Mouse (Mus musculus) lung, adult 2 months (tissue): ENCODE results near the gene Tenm4. TPM values are rescaled to one million over a fixed set of nuclear protein-coding genes. Genes with fewer than 3 reads are reported as not detected.

Experiments used
- DNase-seq: peaks from one replicate; pipeline ENCODE4 v3.0.0; 2022
- H3K4me1 ChIP-seq: fragments of 200-500 bp; 2 replicates; pipeline ENCODE4 v1.6.1; 2011; ENCODE audit warnings: low read length; ENCODE audit not compliant: control insufficient read depth, insufficient read depth
- H3K4me3 ChIP-seq: fragments of 200-500 bp; replicated peaks from 2 replicates; pipeline ENCODE3; 2011; ENCODE audit warnings: low read depth, mild to moderate bottlenecking, control low read depth, low read length; ENCODE audit errors: extremely low read depth
- CTCF ChIP-seq: fragments of 200-500 bp; IDR thresholded peaks from 2 replicates; pipeline ENCODE4 v1.5.1; 2011; ENCODE audit warnings: mild to moderate bottlenecking, low read length, control low read depth; ENCODE audit not compliant: insufficient read depth
- POLR2A ChIP-seq: fragments of 200-500 bp; IDR thresholded peaks from 2 replicates; pipeline ENCODE4 v1.6.1; 2011; ENCODE audit warnings: low read depth, mild to moderate bottlenecking, control low read depth, low read length, borderline replicate concordance; ENCODE audit errors: extremely low read depth
- WGBS: fragments of 180-500 bp; shearing (Covaris S2); methylation state at CpG from one replicate; pipeline ENCODE4 v1.1.7; 2018; 5-methylcytosine and 5-hydroxymethylcytosine counted together
- polyA plus RNA-seq: library from polyadenylated mRNA; depleted of rRNA; stranded (reverse); fragments of >200 nt; gene quantifications from 2 replicates; pipeline ENCODE4 v1.2.3, GENCODE M21; 2012

The Tenm4 gene
- polyA plus RNA-seq, 1 experiment: 0.98 TPM

GRCm38 (mm10) chr7:96374004-96374663 is 203.1 kb downstream of the Tenm4 start:
- DNase-seq: no peak
- TF ChIP-seq CTCF: no peak
- no peak for TF ChIP-seq POLR2A
- Histone ChIP-seq H3K4me3 (no peak overlapping the region), H3K4me1 (no peaks in the 10 kb centered on the region)
- WGBS: 56% methylated on average over 6 of the region's 6 CpGs

DNA sequence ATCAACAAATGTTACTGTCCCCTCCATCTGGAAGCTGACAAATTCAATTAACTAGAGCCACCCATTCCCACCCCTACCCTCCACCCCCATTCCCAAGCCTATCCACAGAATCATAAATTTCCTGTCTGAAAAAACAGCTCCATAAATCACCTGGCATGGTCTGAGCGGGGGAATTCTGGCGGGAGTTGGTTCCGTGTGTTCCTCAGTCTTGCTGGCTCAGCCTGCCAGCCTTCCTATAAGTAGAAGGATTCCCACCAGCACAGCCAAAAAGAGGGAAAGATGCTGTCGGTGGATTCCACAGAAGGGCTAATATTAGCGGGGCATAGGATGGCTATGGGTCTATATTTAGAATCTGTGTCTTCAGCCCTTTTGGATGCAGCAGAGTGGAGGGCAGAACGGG is 204.5 kb downstream of the Tenm4 start:
- TF ChIP-seq POLR2A: no peak
- WGBS: 67% methylated on average over 6 of the region's 6 CpGs
- H3K4me3 ChIP-seq: no peak overlapping the region
- no peak for DNase-seq
- no peaks in the 10 kb centered on the region for H3K4me1 ChIP-seq

- Histone ChIP-seq H3K4me3 (no peak overlapping the region), H3K4me1 (no peaks in the 10 kb centered on the region)
- no peak for TF ChIP-seq POLR2A
- TF ChIP-seq CTCF: no peak
- DNase-seq: no peak
- WGBS: 53% methylated on average over 6 of the region's 6 CpGs
These were observed 212.9 kb downstream of the Tenm4 start for GRCm38 (mm10) chr7:96383686-96384528.

DNA sequence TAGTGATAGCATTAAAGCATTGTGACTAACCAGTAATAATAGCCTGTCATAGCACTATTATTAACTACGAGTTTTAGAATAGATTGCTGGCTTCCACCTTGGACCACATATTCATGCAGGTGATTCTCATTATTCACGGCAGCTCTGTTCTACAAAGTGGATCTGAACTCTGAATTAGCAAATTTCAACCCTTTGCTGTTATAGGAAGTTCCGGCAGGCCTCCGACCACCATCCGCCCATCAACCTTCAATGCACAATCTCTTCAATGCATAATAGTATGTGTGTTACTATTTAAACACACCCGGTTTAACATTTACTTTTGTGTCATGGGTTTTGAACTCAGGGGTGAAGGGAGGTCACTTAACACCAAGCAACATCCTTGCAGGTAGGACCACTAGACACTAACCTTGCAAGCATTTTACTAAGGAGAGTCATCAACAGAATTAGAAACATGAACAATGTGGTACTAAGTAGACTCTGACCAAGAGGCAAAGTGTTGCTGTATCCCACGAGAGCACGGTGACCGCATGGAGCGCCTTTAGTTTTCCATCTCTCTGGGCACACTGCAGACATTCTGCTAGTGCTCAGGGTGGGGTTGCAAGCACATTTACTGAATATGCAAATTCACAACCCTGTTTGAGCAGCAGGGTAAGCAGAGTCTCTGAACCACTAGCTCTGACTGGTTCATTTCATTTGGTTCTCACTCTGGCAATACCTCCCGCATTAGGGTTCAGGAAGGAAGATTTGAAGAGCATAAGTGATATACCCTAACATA is 213.9 kb downstream of the Tenm4 start:
- no peak for TF ChIP-seq POLR2A
- no peak for TF ChIP-seq CTCF
- WGBS: 94% methylated on average over 11 of the region's 11 CpGs
- Histone ChIP-seq H3K4me3 (no peak overlapping the region), H3K4me1 (no peaks in the 10 kb centered on the region)
- DNase-seq: no peak

DNA sequence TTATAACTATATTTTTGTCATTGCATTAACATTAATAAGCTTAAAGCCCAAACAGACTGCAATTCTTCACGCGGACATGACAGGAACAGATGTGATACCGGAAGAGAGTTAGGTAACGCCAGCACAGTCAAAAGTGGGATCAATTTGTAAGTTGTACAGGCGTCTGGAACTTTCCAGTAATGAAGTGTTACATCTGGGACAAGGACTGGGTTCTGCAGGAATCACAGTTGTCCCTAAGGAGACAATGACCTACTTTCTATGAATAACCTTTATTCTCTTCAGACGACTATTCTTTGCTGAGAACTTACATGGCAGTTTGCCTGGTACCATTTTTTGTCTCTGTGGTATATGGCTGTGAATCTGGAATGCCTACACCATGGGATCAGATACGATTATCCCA is 214.8 kb downstream of the Tenm4 start:
- TF ChIP-seq POLR2A: no peak
- TF ChIP-seq CTCF: no peak
- Histone ChIP-seq H3K4me1 (no peaks in the 10 kb centered on the region), H3K4me3 (no peak overlapping the region)
- WGBS: 81% methylated on average over 7 of the region's 7 CpGs
- DNase-seq: no peak

DNA sequence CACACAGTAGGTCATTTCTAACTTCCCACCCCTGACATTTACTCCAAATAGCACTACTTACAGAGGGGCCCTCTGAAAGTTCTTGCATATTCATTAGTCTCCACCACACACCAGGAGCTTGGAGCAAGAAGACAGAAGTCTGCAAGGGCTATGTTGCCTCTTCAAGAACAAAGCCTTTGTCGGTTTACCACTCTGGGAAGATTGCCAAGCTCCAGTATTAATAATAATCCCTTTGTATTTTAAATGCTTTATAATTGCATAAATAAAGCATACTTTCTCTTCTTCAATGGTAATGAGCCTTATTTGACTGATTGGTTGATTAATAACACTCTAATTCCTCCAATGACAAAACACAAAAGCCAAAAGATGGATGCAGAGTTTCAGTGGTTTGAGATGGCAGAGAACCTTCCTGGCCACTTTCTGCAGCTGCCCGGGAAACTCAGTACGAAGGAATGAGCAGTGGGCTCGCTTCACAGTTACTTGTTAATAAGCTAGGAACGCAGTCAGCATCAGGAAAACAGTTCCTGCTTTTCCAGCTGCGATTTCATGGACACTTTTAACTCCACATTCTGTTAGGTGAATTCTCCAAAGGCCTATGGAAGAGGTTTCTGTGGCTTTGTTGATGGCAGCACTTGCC is 219.1 kb downstream of the Tenm4 start:
- no peak overlapping the region for H3K4me3 ChIP-seq
- no peak for DNase-seq
- 65% methylated on average over 6 of the region's 6 CpGs for WGBS
- H3K4me1 ChIP-seq: no peaks in the 10 kb centered on the region
- TF ChIP-seq CTCF (no peak), POLR2A (no peak)

DNA sequence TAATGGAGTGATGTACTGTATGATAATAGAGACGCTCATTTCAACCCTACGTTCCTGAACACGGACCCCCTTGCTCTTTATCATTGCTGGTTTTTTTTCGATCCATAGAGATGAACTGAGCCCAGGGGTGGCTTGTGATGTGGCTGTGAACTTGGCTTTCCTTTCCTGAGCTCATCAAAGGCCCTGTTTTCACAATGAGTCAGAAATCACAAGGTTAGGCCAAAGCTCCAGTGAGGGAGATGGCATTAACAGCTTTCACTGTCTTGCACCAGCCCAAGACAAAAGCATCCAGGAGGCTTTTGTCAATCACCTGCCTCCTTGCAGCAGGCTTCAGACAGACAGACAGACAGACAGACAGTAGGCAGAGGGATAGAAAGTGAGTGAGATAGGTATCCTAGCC is 219.8 kb downstream of the Tenm4 start:
- no peak overlapping the region for H3K4me3 ChIP-seq
- TF ChIP-seq POLR2A (no peak), CTCF (no peak)
- no peak for DNase-seq
- H3K4me1 ChIP-seq: no peaks in the 10 kb centered on the region
- WGBS: 94% methylated on average over 4 of the region's 4 CpGs

DNA sequence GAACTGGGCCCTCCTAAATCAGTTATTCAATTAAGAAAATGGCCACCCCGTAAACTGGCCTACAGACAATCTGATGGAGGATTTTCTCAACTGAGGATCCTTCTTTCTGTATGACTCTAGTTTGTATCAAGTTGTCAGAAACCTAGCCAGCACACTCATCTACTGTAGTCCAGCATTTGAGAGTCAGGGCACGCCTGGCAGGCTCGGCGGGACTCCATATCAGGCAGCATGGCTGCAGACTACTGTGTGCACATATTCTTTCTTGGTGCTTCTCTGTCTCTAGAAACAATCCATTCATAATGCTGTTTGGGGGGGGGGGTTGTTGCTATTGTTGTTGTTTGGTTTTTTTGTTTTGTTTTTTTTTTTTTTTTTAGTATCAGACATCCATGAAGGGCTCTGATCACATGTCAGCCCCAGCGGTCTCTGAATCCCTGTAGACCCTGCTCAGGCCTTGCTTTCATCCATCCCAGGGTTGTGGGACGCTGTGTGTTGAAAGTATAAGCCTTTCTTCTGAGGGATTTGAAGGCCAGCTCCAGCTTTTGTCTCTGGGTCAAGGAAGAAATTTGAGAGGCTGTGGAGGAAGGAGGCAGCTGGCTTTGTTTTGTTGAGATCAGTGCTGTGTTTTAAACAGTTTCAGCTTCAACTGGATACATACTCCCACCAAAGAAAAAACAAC is 220.9 kb downstream of the Tenm4 start:
- Histone ChIP-seq H3K4me1 (no peaks in the 10 kb centered on the region), H3K4me3 (no peak overlapping the region)
- TF ChIP-seq CTCF (no peak), POLR2A (no peak)
- 88% methylated on average over 6 of the region's 6 CpGs for WGBS
- no peak for DNase-seq

- no peak for DNase-seq
- 97% methylated on average over 2 of the region's 2 CpGs for WGBS
- Histone ChIP-seq H3K4me1 (no peaks in the 10 kb centered on the region), H3K4me3 (no peak overlapping the region)
- TF ChIP-seq CTCF (no peak), POLR2A (no peak)
These were observed 221.6 kb downstream of the Tenm4 start for GRCm38 (mm10) chr7:96392600-96392999.
